Mouse (Mus musculus) MEL (cell line): Measurements from ENCODE around the gene Hemk1. TPM values are rescaled to one million over a fixed set of nuclear protein-coding genes. Genes with fewer than 3 reads are reported as not detected.

ENCODE experiments used
- DNase-seq: peaks from one replicate; pipeline ENCODE4 v3.0.0; 2011; ENCODE audit warnings: low read depth, low spot score
- H3K27ac ChIP-seq: 2 replicates; pipeline ENCODE4 v1.5.1; 2012; ENCODE audit warnings: low read depth, mild to moderate bottlenecking, control low read depth, low read length, moderate library complexity; ENCODE audit not compliant: control insufficient read depth
- H3K27me3 ChIP-seq, 2 experiments: fragments of 150-350 bp in 1 of 2; sonication (generic) in 1 of 2; 2 replicates each; pipeline ENCODE4 v1.6.1; 2012; ENCODE audit warnings: low read length in 2 of 2, mild to moderate bottlenecking in 2 of 2, improper control_type of control experiment in 1 of 2, moderate library complexity in 1 of 2; ENCODE audit not compliant: insufficient read depth in 2 of 2, control insufficient read depth in 1 of 2
- H3K36me3 ChIP-seq, 2 experiments: 2 replicates each; pipeline ENCODE4 v1.6.1; 2012 to 2014; ENCODE audit warnings: low read length in 2 of 2, improper control_type of control experiment in 1 of 2, inconsistent platforms in 1 of 2, mild to moderate bottlenecking in 1 of 2; ENCODE audit not compliant: insufficient read depth in 2 of 2, control insufficient read depth in 1 of 2
- H3K4me1 ChIP-seq, 2 experiments: fragments of 150-350 bp in 1 of 2; sonication (generic) in 1 of 2; 2 replicates each; pipeline ENCODE4 v1.6.1; 2012; ENCODE audit warnings: low read length in 2 of 2, improper control_type of control experiment in 1 of 2, mild to moderate bottlenecking in 1 of 2; ENCODE audit not compliant: insufficient read depth in 2 of 2, control insufficient read depth in 1 of 2
- H3K4me3 ChIP-seq, 2 experiments: fragments of 150-350 bp in 1 of 2; sonication (generic) in 1 of 2; 2 replicates each; pipeline ENCODE4 v1.5.1; 2012; ENCODE audit warnings: low read depth in 2 of 2, low read length in 2 of 2, mild to moderate bottlenecking in 2 of 2, moderate library complexity in 2 of 2, control low read depth in 1 of 2, improper control_type of control experiment in 1 of 2; ENCODE audit not compliant: control insufficient read depth in 1 of 2, insufficient read depth in 1 of 2
- H3K79me2 ChIP-seq: 2 replicates; pipeline ENCODE4 v1.6.1; 2012; ENCODE audit warnings: mild to moderate bottlenecking, low read length, moderate library complexity; ENCODE audit not compliant: control insufficient read depth, poor library complexity, insufficient read depth
- H3K9ac ChIP-seq: 2 replicates; pipeline ENCODE4 v1.6.1; 2012; ENCODE audit warnings: low read depth, mild to moderate bottlenecking, control low read depth, low read length, moderate library complexity; ENCODE audit not compliant: control insufficient read depth, poor library complexity, severe bottlenecking
- H3K9me3 ChIP-seq: fragments of 150-350 bp; sonication (generic); replicated peaks from 2 replicates; pipeline ENCODE4 v1.6.1; 2012; ENCODE audit warnings: mild to moderate bottlenecking, low read length, improper control_type of control experiment, moderate library complexity; ENCODE audit not compliant: insufficient read depth
- BHLHE40 ChIP-seq: IDR thresholded peaks from 2 replicates; pipeline ENCODE4 v1.6.1; 2012; ENCODE audit warnings: low read depth, mild to moderate bottlenecking, inconsistent platforms, low read length, improper control_type of control experiment, borderline replicate concordance
- E2F4 ChIP-seq: IDR thresholded peaks from 2 replicates; pipeline ENCODE4 v1.6.1; 2011; ENCODE audit warnings: low read depth, low read length, improper control_type of control experiment, borderline replicate concordance
- EP300 ChIP-seq, 2 experiments: IDR thresholded peaks; 2 replicates each; pipeline ENCODE4 v1.6.1; 2011; ENCODE audit warnings: improper control_type of control experiment in 2 of 2, low read length in 2 of 2, low read depth in 1 of 2, mild to moderate bottlenecking in 1 of 2
- GABPA ChIP-seq: IDR thresholded peaks from 2 replicates; pipeline ENCODE4 v1.6.1; 2012; ENCODE audit warnings: low read depth, mild to moderate bottlenecking, inconsistent platforms, low read length, improper control_type of control experiment, moderate library complexity
- MAZ ChIP-seq: IDR thresholded peaks from 2 replicates; pipeline ENCODE4 v1.6.1; 2012; ENCODE audit warnings: low read depth, mild to moderate bottlenecking, inconsistent platforms, low read length, improper control_type of control experiment
- MEF2A ChIP-seq: IDR thresholded peaks from 2 replicates; pipeline ENCODE4 v1.6.1; 2014; ENCODE audit warnings: low read depth, mild to moderate bottlenecking, inconsistent platforms, low read length, improper control_type of control experiment; ENCODE audit not compliant: poor library complexity, insufficient replicate concordance, severe bottlenecking; ENCODE audit errors: extremely low read depth
- MXI1 ChIP-seq: IDR thresholded peaks from 2 replicates; pipeline ENCODE4 v1.6.1; 2011; ENCODE audit warnings: mild to moderate bottlenecking, low read depth, low read length, improper control_type of control experiment
- POLR2A ChIP-seq, 2 experiments: IDR thresholded peaks; 2 replicates each; pipeline ENCODE4 v1.6.1; 2011 to 2012; ENCODE audit warnings: low read length in 2 of 2, mild to moderate bottlenecking in 2 of 2, control low read depth in 1 of 2, improper control_type of control experiment in 1 of 2, low read depth in 1 of 2, moderate library complexity in 1 of 2; ENCODE audit not compliant: control insufficient read depth in 1 of 2, insufficient read depth in 1 of 2, poor library complexity in 1 of 2
- POLR2AphosphoS5 ChIP-seq: IDR thresholded peaks from 2 replicates; pipeline ENCODE4 v1.6.1; 2012; ENCODE audit warnings: low read depth, borderline replicate concordance, mild to moderate bottlenecking, inconsistent platforms, low read length, moderate library complexity, mixed read lengths
- RCOR1 ChIP-seq: IDR thresholded peaks from 2 replicates; pipeline ENCODE4 v1.6.1; 2012; ENCODE audit warnings: low read depth, mild to moderate bottlenecking, inconsistent platforms, low read length, improper control_type of control experiment
- SIN3A ChIP-seq: IDR thresholded peaks from 2 replicates; pipeline ENCODE4 v1.6.1; 2012; ENCODE audit warnings: low read length, improper control_type of control experiment, inconsistent platforms
- SMC3 ChIP-seq: IDR thresholded peaks from 2 replicates; pipeline ENCODE4 v1.6.1; 2011; ENCODE audit warnings: low read depth, low read length, improper control_type of control experiment
- TCF12 ChIP-seq: IDR thresholded peaks from 2 replicates; pipeline ENCODE4 v1.6.1; 2014; ENCODE audit warnings: low read depth, mild to moderate bottlenecking, inconsistent platforms, low read length, improper control_type of control experiment, moderate library complexity
- UBTF ChIP-seq: IDR thresholded peaks from 2 replicates; pipeline ENCODE4 v1.6.1; 2012; ENCODE audit warnings: low read depth, mild to moderate bottlenecking, inconsistent platforms, low read length, improper control_type of control experiment, moderate library complexity, borderline replicate concordance; ENCODE audit not compliant: insufficient read depth
- USF2 ChIP-seq, 2 experiments: IDR thresholded peaks; 2 replicates each; pipeline ENCODE4 v1.6.1; 2011 to 2012; ENCODE audit warnings: improper control_type of control experiment in 2 of 2, low read length in 2 of 2, borderline replicate concordance in 1 of 2, inconsistent platforms in 1 of 2, low read depth in 1 of 2, mild to moderate bottlenecking in 1 of 2; ENCODE audit not compliant: insufficient read depth in 1 of 2
- ZC3H11A ChIP-seq: IDR thresholded peaks from 2 replicates; pipeline ENCODE4 v1.6.1; 2012; ENCODE audit warnings: low read depth, mild to moderate bottlenecking, inconsistent platforms, low read length, improper control_type of control experiment
- ZKSCAN1 ChIP-seq: IDR thresholded peaks from 2 replicates; pipeline ENCODE4 v1.6.1; 2012; ENCODE audit warnings: low read depth, mild to moderate bottlenecking, inconsistent platforms, low read length, improper control_type of control experiment, moderate library complexity
- polyA plus RNA-seq, 2 experiments: library from polyadenylated mRNA; stranded (reverse) in 1 of 2; unstranded in 1 of 2; fragments of >175 nt in 1 of 2; fragments of >200 nt in 1 of 2; gene quantifications; 2 replicates each; pipeline versions ENCODE4 v1.2.1 to v1.2.4; 2012; ENCODE audit warnings: low replicate concordance in 2 of 2, low read depth in 1 of 2; ENCODE audit not compliant: insufficient read length in 2 of 2, insufficient read depth in 1 of 2, missing spikeins in 1 of 2
- total RNA-seq: library from RNA; depleted of rRNA; stranded (reverse); fragments of 300-350 nt; gene quantifications from 2 replicates; pipeline ENCODE4 v1.2.3, GENCODE M21; 2012

Gene Hemk1
- total and polyA plus RNA-seq, 3 experiments: 7.5 to 11.8 TPM; not detected in 1

GRCm38 (mm10) chr9:107309171-107309570 is 29.0 kb downstream of the Hemk1 start:
- no peak overlapping the region for H3K27ac ChIP-seq
- no peaks in the 10 kb centered on the region for H3K79me2 ChIP-seq
- H3K36me3 ChIP-seq: peaks cover 0 to 35% of the 10 kb centered on the region in 2 experiments; a peak in 2 of 4 replicates
- H3K9me3 ChIP-seq: no peaks in the 10 kb centered on the region
- H3K4me1 ChIP-seq: peaks cover 19 to 52% of the 10 kb centered on the region in 2 experiments
- no peaks in the 10 kb centered on the region for H3K27me3 ChIP-seq
- DNase-seq: no peak
- H3K9ac ChIP-seq: no peak overlapping the region
- no peak overlapping the region for H3K4me3 ChIP-seq
- TF ChIP-seq USF2 (IDR thresholded peaks at IDR 0.05; ENCODE audit: borderline replicate concordance in 1 of 2, insufficient read depth in 1 of 2, low read depth in 1 of 2, low read length in 2 of 2): no peak
- no peak for TF ChIP-seq BHLHE40
- no peak for TF ChIP-seq E2F4
- no peak for TF ChIP-seq GABPA
- no peak for TF ChIP-seq UBTF
- TF ChIP-seq EP300 (IDR thresholded peaks at IDR 0.05; ENCODE audit: low read depth in 1 of 2, low read length in 2 of 2): no peak
- no peak for TF ChIP-seq ZC3H11A
- no peak for TF ChIP-seq MAZ
- TF ChIP-seq SMC3: no peak

- Histone ChIP-seq H3K27ac (peak overlapping the region; percentile 71), H3K9me3 (no peaks in the 10 kb centered on the region), H3K79me2 (no peaks in the 10 kb centered on the region), H3K4me3 (peak overlapping the region; percentile 7 to 14; a peak in 1 of 4 replicates), H3K9ac (peak overlapping the region; percentile 63), H3K27me3 (no peaks in the 10 kb centered on the region), H3K36me3 (peaks cover 0 to 32% of the 10 kb centered on the region in 2 experiments; a peak in 2 of 4 replicates), H3K4me1 (peaks cover 16 to 57% of the 10 kb centered on the region in 2 experiments)
- TF ChIP-seq POLR2AphosphoS5 (no peak), MXI1 (no peak), RCOR1 (no peak), ZC3H11A (no peak), TCF12 (no peak), SMC3 (no peak), ZKSCAN1 (no peak), MEF2A (no peak), MAZ (no peak), POLR2A (IDR thresholded peaks at IDR 0.05; ENCODE audit: control insufficient read depth in 1 of 2, insufficient read depth in 1 of 2, low read depth in 1 of 2, low read length in 2 of 2, poor library complexity in 1 of 2) (no peak), SIN3A (no peak)
- DNase-seq: no peak
Observed at GRCm38 (mm10) chr9:107308346-107309000, 29.7 kb downstream of the Hemk1 start.
